Mouse (Mus musculus): ENCODE measurements around the gene Tnfsfm13.
"Not testable (repeated sequence)": the region's sequence is repeated elsewhere in the genome, so short reads cannot be mapped to it uniquely, and the experiment has no call there.

Gene Tnfsfm13

DNA sequence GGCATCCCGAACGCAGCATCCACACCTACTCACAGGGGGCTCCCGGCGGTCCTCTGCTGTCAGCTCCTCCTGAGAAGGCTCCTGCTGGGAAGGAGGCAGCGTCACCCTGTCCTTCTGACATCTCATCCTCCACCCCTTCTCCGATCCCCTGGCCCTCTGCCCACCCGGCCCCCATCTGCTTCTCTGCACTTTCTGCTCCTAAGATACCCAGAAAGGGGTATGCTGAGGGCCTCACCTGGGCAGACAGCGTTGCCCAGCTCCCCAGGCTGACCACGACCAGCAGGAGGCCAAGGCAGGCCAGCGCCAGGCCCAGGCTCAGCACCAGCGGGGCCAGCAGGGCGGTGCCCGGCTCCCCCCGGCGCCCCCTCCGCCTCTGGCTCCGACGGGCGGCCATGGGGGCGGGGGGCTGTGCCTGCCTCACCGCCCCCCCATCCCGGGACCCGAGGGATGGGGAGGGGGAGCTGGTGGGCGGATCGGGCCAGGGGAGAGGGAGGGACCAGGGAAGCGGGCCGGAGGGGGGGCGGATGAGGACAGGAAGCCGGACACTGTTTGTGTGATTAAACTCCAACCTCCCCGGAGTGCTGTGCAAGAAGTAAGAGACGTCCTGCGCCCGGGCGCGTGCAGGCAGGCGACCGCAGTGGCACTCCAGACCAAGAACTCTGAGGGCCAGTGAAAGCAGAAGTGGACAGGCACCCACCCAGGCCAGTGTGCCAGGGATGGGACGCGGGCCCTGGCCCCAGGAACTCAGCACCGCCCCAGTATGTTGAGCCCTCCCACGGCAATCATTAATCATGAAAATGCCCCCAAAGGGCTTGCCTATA lies at the start of gene Tnfsfm13, which contains the start of gene Tnfsf12:
TSS of gene Tnfsfm13 (minus strand) at position 738 of the 821 bp plus-strand sequence.
TSS of gene Tnfsf12 (minus strand) at position 489 of the 821 bp plus-strand sequence.
- peak; percentile 82 to 86 for DNase-seq

GRCm38 (mm10) chr11:69731408-69731807 lies 35.5 kb upstream of the Tnfsfm13 start:
- not testable (repeated sequence) for DNase-seq

GRCm38 (mm10) chr11:69729063-69729462 lies 33.2 kb upstream of the Tnfsfm13 start:
- DNase-seq: peak; percentile 70 to 81

DNA sequence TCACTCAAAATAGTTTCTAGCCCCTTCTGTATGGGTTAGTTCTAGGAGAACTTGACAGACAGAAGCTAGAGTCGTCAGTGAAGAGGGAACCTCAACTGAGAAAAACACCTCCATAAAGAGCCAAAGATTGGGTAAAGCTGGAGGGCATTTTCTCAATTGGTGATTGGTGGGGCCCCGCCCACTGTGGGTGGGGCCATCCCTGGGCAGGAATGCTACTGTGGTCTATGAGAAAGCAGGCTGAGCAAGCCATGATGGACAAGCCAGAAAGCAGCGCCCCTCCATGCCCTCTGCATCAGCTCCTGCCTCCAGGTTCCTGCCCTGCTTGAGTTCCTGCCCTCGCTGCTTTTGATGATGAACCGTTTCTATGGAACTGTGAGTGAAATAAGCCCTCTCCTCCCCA lies 30.1 kb upstream of the Tnfsfm13 start:
- no peak for DNase-seq

DNA sequence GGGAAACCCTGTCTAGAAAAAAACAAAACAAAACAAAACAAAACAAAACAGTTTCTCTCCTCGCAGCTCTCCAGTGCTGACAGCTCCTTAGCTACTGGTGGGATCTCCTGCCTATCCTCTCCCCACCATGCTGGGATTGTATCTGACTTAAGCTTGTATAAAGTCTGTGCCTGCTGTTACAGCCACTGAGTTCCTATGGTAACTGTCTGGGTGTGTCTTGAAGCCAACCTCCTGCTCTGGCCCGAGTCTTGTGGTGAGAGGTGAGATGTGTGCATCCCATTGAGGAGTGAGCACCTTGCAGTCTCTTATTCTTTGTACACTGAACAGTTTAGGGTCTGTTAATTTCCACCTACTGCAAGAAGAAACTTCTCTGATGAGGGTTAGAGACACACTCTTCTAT lies 27.2 kb upstream of the Tnfsfm13 start:
- DNase-seq: no peak

DNA sequence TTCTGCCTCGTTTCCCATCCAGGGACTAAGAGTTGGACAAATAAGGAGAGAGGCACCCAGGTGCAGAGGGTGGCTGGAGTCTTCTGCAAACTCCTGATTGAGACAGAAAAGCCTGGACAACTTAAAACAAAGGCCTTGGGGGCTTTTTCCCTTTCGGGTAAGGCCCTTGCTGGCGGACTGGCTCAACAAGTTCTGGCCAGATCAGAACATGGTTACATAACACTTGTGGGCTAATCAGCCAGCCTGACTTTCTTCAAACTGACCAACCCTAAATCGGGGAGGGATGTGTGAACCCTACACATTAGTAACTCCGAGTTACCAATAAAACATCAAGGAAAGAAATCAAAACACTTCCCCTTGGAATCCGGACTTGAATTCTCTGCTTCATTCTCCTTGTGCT lies 25.0 kb upstream of the Tnfsfm13 start:
- no peak for DNase-seq

GRCm38 (mm10) chr11:69719423-69719822 lies 23.5 kb upstream of the Tnfsfm13 start:
- DNase-seq: no peak

DNA sequence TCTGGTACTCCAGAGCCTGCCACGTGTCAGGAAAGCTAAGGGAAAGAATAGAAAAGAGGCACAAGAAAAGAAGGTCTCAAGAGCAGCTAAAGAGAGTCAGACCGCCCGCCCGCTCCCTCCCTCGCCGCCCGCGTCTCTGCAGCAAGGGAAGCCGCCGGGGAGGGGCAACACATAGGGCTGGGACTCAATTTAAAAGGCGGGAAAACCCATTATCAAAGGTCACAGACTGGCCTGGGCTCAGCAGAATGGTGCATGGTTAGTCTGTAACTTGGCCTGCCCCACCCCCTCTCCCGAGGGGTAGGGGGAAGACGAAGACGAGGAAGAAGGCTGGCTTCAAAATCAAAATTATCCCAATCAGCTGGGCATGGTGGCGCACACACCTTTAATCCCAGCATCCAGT lies 22.8 kb upstream of the Tnfsfm13 start:
- no peak for DNase-seq

GRCm38 (mm10) chr11:69716953-69717352 lies 21.1 kb upstream of the Tnfsfm13 start:
- DNase-seq: no peak

- no peak for DNase-seq
Observed at GRCm38 (mm10) chr11:69715929-69716328, 20.0 kb upstream of the Tnfsfm13 start.

- peak; percentile 47 to 65 for DNase-seq
Observed at GRCm38 (mm10) chr11:69715482-69715881, 19.6 kb upstream of the Tnfsfm13 start.

GRCm38 (mm10) chr11:69714636-69715329 lies 18.9 kb upstream of the Tnfsfm13 start:
- DNase-seq: no peak

GRCm38 (mm10) chr11:69712954-69713672 lies 17.2 kb upstream of the Tnfsfm13 start:
- no peak for DNase-seq

- DNase-seq: no peak
Observed at GRCm38 (mm10) chr11:69711082-69711481, 15.2 kb upstream of the Tnfsfm13 start.

- DNase-seq: no peak
Observed at GRCm38 (mm10) chr11:69710470-69710869, 14.6 kb upstream of the Tnfsfm13 start.

DNA sequence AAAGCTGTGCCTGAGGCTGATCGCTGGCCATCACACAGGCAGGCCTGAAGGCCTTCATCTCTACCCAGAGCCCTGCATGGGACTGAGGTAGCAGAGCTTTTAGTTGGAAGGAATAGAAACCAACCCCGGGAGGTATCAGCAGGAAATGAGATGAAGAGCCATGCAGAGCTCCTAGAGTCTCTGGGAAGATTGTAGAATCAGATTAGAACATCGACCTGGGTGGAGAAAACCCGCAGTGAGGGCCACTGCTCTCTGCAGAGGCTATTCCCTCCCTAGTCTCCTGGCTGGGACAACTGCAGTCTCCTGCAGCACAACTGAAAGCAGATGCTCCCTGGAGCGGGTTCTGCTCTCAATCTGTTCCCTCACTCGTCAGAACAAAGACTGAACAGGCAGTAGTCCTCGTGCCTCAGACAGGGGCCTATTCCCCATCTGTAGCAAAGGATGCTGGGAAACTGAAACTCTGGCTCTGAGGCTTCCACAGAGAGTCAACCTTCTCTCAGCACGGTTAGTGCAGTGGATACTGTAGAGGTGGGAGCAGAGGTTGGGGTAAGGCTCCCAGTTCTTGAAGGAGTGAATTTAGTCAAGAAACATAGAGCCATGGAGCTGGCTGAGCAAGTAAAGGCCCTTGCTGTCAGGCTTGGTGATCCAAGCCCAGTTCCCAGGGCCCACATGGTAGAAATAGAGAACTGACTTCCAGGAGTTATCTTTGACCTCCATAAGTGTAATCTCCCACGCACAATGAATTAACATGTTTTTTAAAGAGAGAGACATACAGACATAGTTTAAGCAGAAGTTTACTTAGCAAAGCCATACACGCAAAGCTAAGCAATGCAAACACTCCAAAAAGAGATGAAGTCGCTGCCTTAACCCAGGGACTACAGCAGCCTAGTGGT lies 13.9 kb upstream of the Tnfsfm13 start:
- DNase-seq: peak; percentile 30 to 39

DNA sequence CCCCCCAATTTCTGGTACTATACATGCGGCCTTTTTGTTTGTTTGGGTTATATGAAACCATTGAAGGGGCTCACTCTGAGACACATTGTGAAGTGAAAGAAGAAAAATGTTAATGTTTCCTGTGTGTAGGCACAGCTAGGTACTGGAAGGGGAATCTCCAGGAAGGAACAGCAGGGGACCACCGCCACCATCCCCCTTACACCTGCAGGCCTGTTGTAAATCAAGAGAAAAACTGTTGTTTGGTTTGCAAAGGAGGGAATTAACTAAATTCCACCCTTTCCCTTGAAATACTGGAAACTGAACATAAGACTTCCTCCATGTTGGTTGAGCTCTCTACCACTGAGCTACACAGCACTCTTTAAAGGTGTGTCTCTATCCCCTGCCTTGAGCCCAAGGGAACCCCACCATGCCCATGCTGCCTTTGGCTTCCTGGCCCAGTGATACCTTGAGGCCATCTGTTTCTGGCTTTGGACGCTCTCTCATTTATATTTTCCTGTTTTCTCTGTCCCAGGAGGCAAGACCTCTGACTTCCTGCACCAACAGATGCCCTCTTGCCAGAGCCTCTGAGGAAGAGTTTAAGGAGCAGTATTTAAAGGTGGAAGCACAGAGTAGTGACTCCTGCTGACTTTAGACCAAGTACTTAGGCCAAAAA lies 12.8 kb upstream of the Tnfsfm13 start:
- DNase-seq: peak; percentile 9 to 27

GRCm38 (mm10) chr11:69707873-69708381 lies 12.0 kb upstream of the Tnfsfm13 start:
- no peak for DNase-seq

- DNase-seq: no peak
Observed at GRCm38 (mm10) chr11:69707480-69707847, 11.6 kb upstream of the Tnfsfm13 start.

DNA sequence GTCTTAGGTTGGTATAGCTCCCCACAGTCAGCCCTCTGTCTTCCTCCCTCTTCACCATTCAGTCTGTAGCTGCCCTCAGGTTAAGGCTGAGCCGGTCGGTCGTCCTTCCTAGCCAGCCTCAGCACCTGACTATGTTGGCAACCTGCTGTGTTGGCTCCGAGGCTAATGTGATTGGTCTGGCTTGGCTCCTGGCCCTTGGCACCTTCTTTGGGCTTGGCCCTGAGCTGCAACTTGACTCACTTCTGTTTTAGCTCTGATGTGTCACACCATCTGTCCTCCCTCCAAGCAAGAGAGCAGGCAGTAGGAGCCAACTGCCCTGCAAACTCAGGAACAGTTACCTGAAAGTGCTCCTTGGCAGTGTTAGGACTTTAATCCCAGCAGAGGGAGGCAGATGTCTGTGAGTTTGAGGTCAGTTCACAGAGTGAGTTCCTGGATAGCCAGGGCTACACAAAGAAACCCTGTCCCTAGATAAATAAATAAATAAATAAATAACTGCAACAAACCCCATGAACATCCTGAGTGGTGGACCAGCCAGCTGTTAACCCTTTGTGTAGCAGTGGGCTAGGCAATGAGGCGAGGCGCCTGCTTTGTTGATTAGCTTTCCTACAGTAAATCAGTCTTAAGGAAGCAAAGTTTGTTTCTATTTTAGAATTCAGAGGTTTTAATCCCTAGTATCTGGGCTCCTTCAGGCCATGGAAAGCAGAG lies 11.0 kb upstream of the Tnfsfm13 start:
- peak; percentile 99 for DNase-seq

DNA sequence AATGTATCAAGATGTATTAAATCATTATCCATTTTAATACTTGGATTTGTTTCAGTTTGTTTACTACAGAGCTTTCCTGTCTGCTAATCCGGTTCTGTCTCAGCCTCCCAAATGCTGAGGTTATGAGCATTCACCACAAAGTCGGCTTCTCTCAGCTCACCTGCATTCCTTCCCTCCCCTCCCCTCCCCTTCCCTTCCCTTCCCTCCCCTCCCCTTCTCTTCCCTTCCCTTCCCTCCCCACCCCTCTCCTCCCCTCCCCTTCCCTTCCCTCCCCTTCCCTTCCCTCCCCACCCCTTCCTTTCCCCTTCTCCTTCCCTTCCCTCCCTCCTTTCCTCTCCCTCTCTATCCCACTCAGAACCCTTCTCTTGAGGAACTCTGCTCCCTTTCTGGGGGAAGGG lies 8.7 kb upstream of the Tnfsfm13 start:
- no peak for DNase-seq

Measured in cerebellum, postnatal 10 days (tissue).